Mouse (Mus musculus): ENCODE measurements around the gene Zdhhc3. TPM values are rescaled to one million over a fixed set of nuclear protein-coding genes. Genes with fewer than 3 reads are reported as not detected.

Zdhhc3 gene
- polyA plus RNA-seq, 2 experiments = 58.1 to 63.5 TPM

GRCm38 (mm10) chr9:123080355-123080754, 32.6 kb downstream of the Zdhhc3 start:
- H3K4me1 ChIP-seq (ENCODE audit: control insufficient read depth, insufficient read depth, low read length) = no peaks in the 10 kb centered on the region
- no peak for TF ChIP-seq POLR2A (IDR thresholded peaks at IDR 0.05; ENCODE audit: borderline replicate concordance, extremely low read depth, insufficient read depth, insufficient read length)
- no peak overlapping the region for H3K4me3 ChIP-seq (replicated peaks; ENCODE audit: low read length)
- peaks cover 92% of the 10 kb centered on the region for H3K36me3 ChIP-seq (ENCODE audit: control insufficient read depth, insufficient read depth, low read length)
- WGBS = 92% methylated on average over 7 of the region's 7 CpGs
- H3K4me2 ChIP-seq (replicated peaks; ENCODE audit: low read depth, low read length, severe bottlenecking) = no peak overlapping the region
- DNase-seq (ENCODE audit: low spot score) (no peak), ATAC-seq (ENCODE audit: low FRiP score, low read depth) (no peak)
- no peak overlapping the region for H3K9ac ChIP-seq (ENCODE audit: low read depth, low read length, severe bottlenecking)
- no peaks in the 10 kb centered on the region for H3K27me3 ChIP-seq (ENCODE audit: control insufficient read depth, insufficient read depth, low read length)
- no peaks in the 10 kb centered on the region for H3K9me3 ChIP-seq (ENCODE audit: control insufficient read depth, low read length)
- H3K27ac ChIP-seq (replicated peaks; ENCODE audit: low read depth, low read length) = no peak overlapping the region

GRCm38 (mm10) chr9:123079149-123079548, 33.9 kb downstream of the Zdhhc3 start:
- H3K27ac ChIP-seq (replicated peaks; ENCODE audit: low read depth, low read length) = no peak overlapping the region
- no peak overlapping the region for H3K9ac ChIP-seq (ENCODE audit: low read depth, low read length, severe bottlenecking)
- H3K36me3 ChIP-seq (ENCODE audit: control insufficient read depth, insufficient read depth, low read length) = peaks cover 91% of the 10 kb centered on the region
- no peaks in the 10 kb centered on the region for H3K27me3 ChIP-seq (ENCODE audit: control insufficient read depth, insufficient read depth, low read length)
- H3K4me2 ChIP-seq (replicated peaks; ENCODE audit: low read depth, low read length, severe bottlenecking) = no peak overlapping the region
- ATAC-seq (ENCODE audit: low FRiP score, low read depth) (no peak), DNase-seq (ENCODE audit: low spot score) (no peak)
- H3K4me3 ChIP-seq (replicated peaks; ENCODE audit: low read length) = no peak overlapping the region
- H3K4me1 ChIP-seq (ENCODE audit: control insufficient read depth, insufficient read depth, low read length) = no peaks in the 10 kb centered on the region
- no peaks in the 10 kb centered on the region for H3K9me3 ChIP-seq (ENCODE audit: control insufficient read depth, low read length)
- WGBS = 94% methylated on average over 5 of the region's 5 CpGs
- no peak for TF ChIP-seq POLR2A (IDR thresholded peaks at IDR 0.05; ENCODE audit: borderline replicate concordance, extremely low read depth, insufficient read depth, insufficient read length)

- no peak for TF ChIP-seq POLR2A (IDR thresholded peaks at IDR 0.05; ENCODE audit: borderline replicate concordance, extremely low read depth, insufficient read depth, insufficient read length)
- ATAC-seq (ENCODE audit: low FRiP score, low read depth) (no peak), DNase-seq (ENCODE audit: low spot score) (no peak)
- no peaks in the 10 kb centered on the region for H3K36me3 ChIP-seq (ENCODE audit: control insufficient read depth, insufficient read depth, low read length)
- no peak overlapping the region for H3K4me3 ChIP-seq (replicated peaks; ENCODE audit: low read length)
- no peak overlapping the region for H3K4me2 ChIP-seq (replicated peaks; ENCODE audit: low read depth, low read length, severe bottlenecking)
- no peaks in the 10 kb centered on the region for H3K9me3 ChIP-seq (ENCODE audit: control insufficient read depth, low read length)
- H3K27ac ChIP-seq (replicated peaks; ENCODE audit: low read depth, low read length) = no peak overlapping the region
- no peaks in the 10 kb centered on the region for H3K4me1 ChIP-seq (ENCODE audit: control insufficient read depth, insufficient read depth, low read length)
- 80% methylated on average over 3 of the region's 3 CpGs for WGBS
- no peak overlapping the region for H3K9ac ChIP-seq (ENCODE audit: low read depth, low read length, severe bottlenecking)
- H3K27me3 ChIP-seq (ENCODE audit: control insufficient read depth, insufficient read depth, low read length) = no peaks in the 10 kb centered on the region
These were observed 52.8 kb downstream of the Zdhhc3 start for GRCm38 (mm10) chr9:123060172-123060571.

GRCm38 (mm10) chr9:123058724-123059292, 54.2 kb downstream of the Zdhhc3 start:
- Histone ChIP-seq H3K9me3 (ENCODE audit: control insufficient read depth, low read length) (no peaks in the 10 kb centered on the region), H3K4me2 (replicated peaks; ENCODE audit: low read depth, low read length, severe bottlenecking) (no peak overlapping the region), H3K9ac (ENCODE audit: low read depth, low read length, severe bottlenecking) (no peak overlapping the region), H3K4me1 (ENCODE audit: control insufficient read depth, insufficient read depth, low read length) (no peaks in the 10 kb centered on the region), H3K36me3 (ENCODE audit: control insufficient read depth, insufficient read depth, low read length) (no peaks in the 10 kb centered on the region), H3K4me3 (replicated peaks; ENCODE audit: low read length) (no peak overlapping the region), H3K27me3 (ENCODE audit: control insufficient read depth, insufficient read depth, low read length) (no peaks in the 10 kb centered on the region), H3K27ac (replicated peaks; ENCODE audit: low read depth, low read length) (no peak overlapping the region)
- DNase-seq (ENCODE audit: low spot score) (no peak), ATAC-seq (ENCODE audit: low FRiP score, low read depth) (no peak)
- TF ChIP-seq POLR2A (IDR thresholded peaks at IDR 0.05; ENCODE audit: borderline replicate concordance, extremely low read depth, insufficient read depth, insufficient read length) = no peak

GRCm38 (mm10) chr9:123047665-123048064, 65.3 kb downstream of the Zdhhc3 start:
- no peak for ATAC-seq (ENCODE audit: low FRiP score, low read depth)
- no peak overlapping the region for H3K27ac ChIP-seq (replicated peaks; ENCODE audit: low read depth, low read length)

GRCm38 (mm10) chr9:123034426-123034825, 78.6 kb downstream of the Zdhhc3 start, which contains the start of gene Tgm4:
Gene Tgm4 (plus strand): TSS chr9:123034726.
- no peak within 1 kb of the TSS for H3K4me3 ChIP-seq (replicated peaks; ENCODE audit: low read length)
- no peaks in the 10 kb centered on the region for H3K4me1 ChIP-seq (ENCODE audit: control insufficient read depth, insufficient read depth, low read length)
- no peaks in the 10 kb centered on the region for H3K9me3 ChIP-seq (ENCODE audit: control insufficient read depth, low read length)
- TF ChIP-seq POLR2A (IDR thresholded peaks at IDR 0.05; ENCODE audit: borderline replicate concordance, extremely low read depth, insufficient read depth, insufficient read length) = no peak
- no peaks in the 10 kb centered on the region for H3K36me3 ChIP-seq (ENCODE audit: control insufficient read depth, insufficient read depth, low read length)
- H3K4me2 ChIP-seq (replicated peaks; ENCODE audit: low read depth, low read length, severe bottlenecking) = no peak within 1 kb of the TSS
- 87% methylated on average over 4 of the region's 4 CpGs for WGBS
- DNase-seq (ENCODE audit: low spot score) = no peak
- H3K27ac ChIP-seq (replicated peaks; ENCODE audit: low read depth, low read length) = no peak within 1 kb of the TSS
- H3K9ac ChIP-seq (ENCODE audit: low read depth, low read length, severe bottlenecking) = no peak within 1 kb of the TSS
- no peak for ATAC-seq (ENCODE audit: low FRiP score, low read depth)
- H3K27me3 ChIP-seq (ENCODE audit: control insufficient read depth, insufficient read depth, low read length) = no peaks in the 10 kb centered on the region

More at GRCm38 (mm10) chr9:123047665-123048064, 65.3 kb downstream of the Zdhhc3 start:
- Histone ChIP-seq H3K9ac (ENCODE audit: low read depth, low read length, severe bottlenecking) (no peak overlapping the region), H3K4me2 (replicated peaks; ENCODE audit: low read depth, low read length, severe bottlenecking) (no peak overlapping the region), H3K4me3 (replicated peaks; ENCODE audit: low read length) (no peak overlapping the region), H3K4me1 (ENCODE audit: control insufficient read depth, insufficient read depth, low read length) (no peaks in the 10 kb centered on the region), H3K36me3 (ENCODE audit: control insufficient read depth, insufficient read depth, low read length) (no peaks in the 10 kb centered on the region), H3K9me3 (ENCODE audit: control insufficient read depth, low read length) (no peaks in the 10 kb centered on the region), H3K27me3 (ENCODE audit: control insufficient read depth, insufficient read depth, low read length) (no peaks in the 10 kb centered on the region)
- 81% methylated on average over 1 of the region's 1 CpGs for WGBS
- no peak for DNase-seq (ENCODE audit: low spot score)
- no peak for TF ChIP-seq POLR2A (IDR thresholded peaks at IDR 0.05; ENCODE audit: borderline replicate concordance, extremely low read depth, insufficient read depth, insufficient read length)

Measured in limb, embryonic 14.5 days (tissue).